Mouse (Mus musculus) lung, postnatal 0 days (tissue): ENCODE measurements around the gene Fhdc1.

ENCODE experiments used
- CTCF ChIP-seq: IDR thresholded peaks from 2 replicates; pipeline ENCODE4 v1.5.1; 2016; ENCODE audit warnings: antibody characterized with exemption, mild to moderate bottlenecking
- EP300 ChIP-seq: IDR thresholded peaks from 2 replicates; pipeline ENCODE4 v1.6.1; 2016; ENCODE audit warnings: antibody characterized with exemption, mild to moderate bottlenecking, control low read depth

GRCm38 (mm10) chr3:84402716-84403115 lies 77.5 kb downstream of the Fhdc1 start:
- TF ChIP-seq CTCF (no peak), EP300 (no peak)
